Mouse (Mus musculus): ENCODE results near the gene Vmn2r9.
"Not testable (repeated sequence)": the region's sequence is repeated elsewhere in the genome, so short reads cannot be mapped to it uniquely, and the experiment has no call there.

DNA sequence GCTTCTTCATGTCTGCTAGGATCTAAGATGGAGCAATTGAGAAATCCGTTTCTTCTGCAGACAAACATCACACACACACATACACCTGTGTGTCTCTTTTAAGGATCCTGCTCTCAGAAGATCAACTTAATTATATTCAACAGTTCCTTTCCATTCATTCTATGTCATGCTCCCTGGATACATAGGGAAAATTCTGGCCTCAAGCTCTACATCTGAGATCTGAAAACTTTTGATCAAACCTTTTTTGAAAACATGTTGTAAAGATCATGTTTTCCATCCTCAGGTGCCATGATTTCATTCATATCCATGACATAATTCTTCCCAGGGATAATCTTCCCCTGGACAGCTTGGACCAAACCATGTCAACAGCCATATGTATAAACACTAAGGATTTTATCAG lies at the start of gene Vmn2r9:
- TF ChIP-seq CTCF (IDR thresholded peaks at IDR 0.05; ENCODE audit: borderline replicate concordance, control insufficient read depth, extremely low read depth, insufficient read depth, low read length, poor library complexity); POLR2A (IDR thresholded peaks at IDR 0.05; ENCODE audit: control insufficient read depth, extremely low read depth, insufficient read depth, low read length, poor library complexity): not testable (repeated sequence)

Data from thymus, adult 2 months (tissue).